ENCODE assay signal across 23 mouse cellular contexts in the genomic region with DNA sequence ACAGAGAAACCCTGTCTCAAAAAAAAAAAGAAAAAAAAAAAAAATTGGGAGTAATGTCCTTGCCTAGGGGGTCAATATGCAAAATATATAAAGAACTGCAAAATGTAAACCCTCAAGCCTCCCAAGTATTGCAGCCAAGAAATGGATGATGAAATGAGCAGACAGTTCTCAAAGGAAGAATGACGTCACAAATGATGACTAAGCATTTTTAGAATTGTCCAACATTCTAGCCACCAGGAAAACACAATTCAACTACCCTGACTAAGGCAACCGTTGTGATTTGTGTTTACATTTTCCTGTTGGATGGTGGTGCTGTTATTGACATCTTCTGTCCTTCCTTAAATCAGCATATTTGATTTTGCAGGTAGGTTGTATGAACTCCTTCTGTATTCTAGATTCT. TPM values are rescaled to one million over a fixed set of nuclear protein-coding genes. Genes with fewer than 3 reads are reported as not detected.
"Had no signal": no experiment of that assay in that cellular context is flagged by ENCODE, and none has a peak within 500 bp of the region (broad histone marks: within the 10 kb centered on the region; RNA-seq: fewer than 3 reads in every experiment).

No protein-coding gene starts in this region.

- H3K27ac ChIP-seq: kidney, postnatal 0 days; limb, embryonic 12.5 days; limb, embryonic 15.5 days; liver, embryonic 14.5 days; midbrain, embryonic 10.5 days; midbrain, embryonic 13.5 days; neural tube, embryonic 12.5 days; neural tube, embryonic 15.5 days; stomach, postnatal 0 days had no signal

- H3K4me1 ChIP-seq: limb, embryonic 12.5 days; limb, embryonic 15.5 days; midbrain, embryonic 10.5 days; midbrain, embryonic 13.5 days; neural tube, embryonic 12.5 days; neural tube, embryonic 15.5 days had no signal

- H3K36me3 ChIP-seq: limb, embryonic 12.5 days; limb, embryonic 15.5 days; midbrain, embryonic 10.5 days; midbrain, embryonic 13.5 days; neural tube, embryonic 12.5 days; neural tube, embryonic 15.5 days had no signal

- DNase-seq: kidney, adult 18-20 months; kidney, postnatal 36 days; left cerebral cortex, postnatal 4 days; liver, postnatal 0 days; lung, embryonic 14.5 days; lung, postnatal 10 days; lung, postnatal 36 days; right cerebral cortex, adult 18-20 months; right cerebral cortex, postnatal 14 days; right cerebral cortex, postnatal 4 days; thymus, adult 18-20 months; thymus, postnatal 36 days had no signal

- H3K27me3 ChIP-seq: limb, embryonic 12.5 days; limb, embryonic 15.5 days; megakaryocyte, embryonic 14.5 days; midbrain, embryonic 13.5 days; neural tube, embryonic 12.5 days; neural tube, embryonic 15.5 days had no signal

- H3K4me2 ChIP-seq: limb, embryonic 12.5 days; limb, embryonic 15.5 days; liver, embryonic 11.5 days; lung, embryonic 14.5 days; midbrain, embryonic 13.5 days; neural tube, embryonic 12.5 days; neural tube, embryonic 15.5 days had no signal

- H3K9ac ChIP-seq: limb, embryonic 12.5 days; limb, embryonic 15.5 days; liver, embryonic 14.5 days; liver, postnatal 0 days; lung, embryonic 14.5 days; midbrain, embryonic 13.5 days; neural tube, embryonic 12.5 days; neural tube, embryonic 15.5 days had no signal

- H3K4me3 ChIP-seq: limb, embryonic 12.5 days; limb, embryonic 15.5 days; megakaryocyte, embryonic 14.5 days; midbrain, embryonic 10.5 days; midbrain, embryonic 13.5 days; neural tube, embryonic 12.5 days; neural tube, embryonic 15.5 days had no signal

- H3K9me3 ChIP-seq: limb, embryonic 12.5 days; limb, embryonic 15.5 days; megakaryocyte, embryonic 14.5 days; midbrain, embryonic 10.5 days; midbrain, embryonic 13.5 days; neural tube, embryonic 12.5 days; neural tube, embryonic 15.5 days had no signal

RNA-seq across cellular contexts. Expression of a gene that starts 42.3 kb away (rescaled TPM):
- polyA plus RNA-seq: limb, embryonic 12.5 days; limb, embryonic 15.5 days; liver, embryonic 11.5 days; liver, embryonic 14.5 days; liver, postnatal 0 days; midbrain, embryonic 10.5 days had no signal
